In genomic region chr2:34367024-34367423, GRCm38 (mm10) we compare ENCODE assay signal across 19 mouse cellular contexts. TPM values are rescaled to one million over a fixed set of nuclear protein-coding genes. Genes with fewer than 3 reads are reported as not detected.
DNase-seq lines count a peak whose midpoint lies in the region; ATAC-seq and TF ChIP-seq lines count a peak whose summit lies in the region.
"Had no signal": no experiment of that assay in that cellular context is flagged by ENCODE, and none has a peak within 500 bp of the region (broad histone marks: within the 10 kb centered on the region; RNA-seq: fewer than 3 reads in every experiment).

No protein-coding gene starts in this region.

- H3K27ac ChIP-seq in forebrain, embryonic 16.5 days (ENCODE audit: low read length) = no peak overlapping the region
- no peak overlapping the region for H3K27ac ChIP-seq in forebrain, embryonic 14.5 days (ENCODE audit: low read depth, low read length)
- H3K27ac ChIP-seq in neural tube, embryonic 12.5 days = no peak overlapping the region
- H3K27ac ChIP-seq in midbrain, embryonic 14.5 days (replicated peaks; ENCODE audit: low read depth, low read length) = no peak overlapping the region
- H3K27ac ChIP-seq in olfactory bulb, adult 2 months (ENCODE audit: insufficient read depth, low read depth, low read length) = 0 out of 2 replicates have a peak overlapping the region, but pooled peaks have one; percentile 69
- no peak overlapping the region for H3K27ac ChIP-seq in embryonic facial prominence, embryonic 10.5 days (replicated peaks)
- H3K27ac ChIP-seq: heart, embryonic 10.5 days; layer of hippocampus, adult 2 months had no signal

- peaks cover 10% of the 10 kb centered on the region for H3K4me1 ChIP-seq in forebrain, embryonic 16.5 days (replicated peaks; ENCODE audit: control insufficient read depth, insufficient read depth, low read length)
- peaks cover 4% of the 10 kb centered on the region for H3K4me1 ChIP-seq in forebrain, embryonic 14.5 days (ENCODE audit: control insufficient read depth, insufficient read depth, low read length)
- H3K4me1 ChIP-seq in neural tube, embryonic 12.5 days = peaks cover 12% of the 10 kb centered on the region; the same call in 1 of the 2 replicates
- peaks cover 14% of the 10 kb centered on the region for H3K4me1 ChIP-seq in midbrain, embryonic 14.5 days (ENCODE audit: control insufficient read depth, insufficient read depth, low read length)
- no peaks in the 10 kb centered on the region for H3K4me1 ChIP-seq in olfactory bulb, adult 2 months (ENCODE audit: control insufficient read depth, insufficient read depth, low read length)
- peaks cover 36% of the 10 kb centered on the region for H3K4me1 ChIP-seq in embryonic facial prominence, embryonic 10.5 days

- TF ChIP-seq CTCF in olfactory bulb, adult 2 months (IDR thresholded peaks at IDR 0.05; ENCODE audit: insufficient read depth, low read depth, low read length) = no peak

- no peak overlapping the region for H3K9ac ChIP-seq in forebrain, embryonic 16.5 days (replicated peaks; ENCODE audit: low read depth, low read length)
- no peak overlapping the region for H3K9ac ChIP-seq in forebrain, embryonic 14.5 days (ENCODE audit: low read length)
- H3K9ac ChIP-seq in neural tube, embryonic 12.5 days = no peak overlapping the region
- no peak overlapping the region; the same call in 1 of the 2 replicates for H3K9ac ChIP-seq in midbrain, embryonic 14.5 days (replicated peaks; ENCODE audit: low read length)

- TF ChIP-seq POLR2A in olfactory bulb, adult 2 months (IDR thresholded peaks at IDR 0.05; ENCODE audit: insufficient read depth, low read depth, low read length) = no peak

- no peaks in the 10 kb centered on the region for H3K9me3 ChIP-seq in forebrain, embryonic 16.5 days (ENCODE audit: control insufficient read depth, low read length)
- no peaks in the 10 kb centered on the region for H3K9me3 ChIP-seq in forebrain, embryonic 14.5 days (replicated peaks; ENCODE audit: control insufficient read depth, low read length)
- no peaks in the 10 kb centered on the region for H3K9me3 ChIP-seq in neural tube, embryonic 12.5 days
- no peaks in the 10 kb centered on the region for H3K9me3 ChIP-seq in midbrain, embryonic 14.5 days (ENCODE audit: control insufficient read depth, low read length)
- H3K9me3 ChIP-seq in embryonic facial prominence, embryonic 10.5 days = no peaks in the 10 kb centered on the region
- H3K9me3 ChIP-seq: heart, embryonic 10.5 days had no signal

- ATAC-seq in forebrain, embryonic 16.5 days = no peak
- ATAC-seq in forebrain, embryonic 14.5 days = no peak
- no peak for ATAC-seq in neural tube, embryonic 12.5 days (ENCODE audit: low FRiP score, low read depth)
- ATAC-seq in midbrain, embryonic 14.5 days (ENCODE audit: low FRiP score, low TSS enrichment) = no peak
- ATAC-seq: lung, postnatal 0 days had no signal

- H3K4me3 ChIP-seq in forebrain, embryonic 16.5 days (replicated peaks; ENCODE audit: low read length) = peak overlapping the region; percentile 8; the same call in 1 of the 2 replicates
- H3K4me3 ChIP-seq in forebrain, embryonic 14.5 days (ENCODE audit: low read depth, low read length) = no peak overlapping the region
- H3K4me3 ChIP-seq in neural tube, embryonic 12.5 days = no peak overlapping the region
- H3K4me3 ChIP-seq in midbrain, embryonic 14.5 days (replicated peaks; ENCODE audit: low read depth, low read length) = peak overlapping the region; percentile 15
- H3K4me3 ChIP-seq in olfactory bulb, adult 2 months (ENCODE audit: insufficient read depth, low read depth, low read length) = no peak overlapping the region
- H3K4me3 ChIP-seq in embryonic facial prominence, embryonic 10.5 days = no peak overlapping the region
- H3K4me3 ChIP-seq: heart, embryonic 10.5 days; layer of hippocampus, adult 2 months had no signal

- no peak for DNase-seq in forebrain, embryonic 14.5 days (ENCODE audit: low spot score)
- DNase-seq in neural tube, embryonic 10.5 days (ENCODE audit: extremely low spot score, low spot score) = no peak
- DNase-seq in midbrain, embryonic 14.5 days = peak; percentile 51
- DNase-seq in T-cell, adult 2 months (ENCODE audit: low spot score) = no peak
- DNase-seq in embryonic facial prominence, embryonic 10.5 days (ENCODE audit: low spot score) = no peak
- DNase-seq: B cell, adult 2 months; cerebellum, postnatal 10 days; gastrocnemius, postnatal 36 days; kidney, adult 2 months; kidney, postnatal 14 days; layer of hippocampus, postnatal 36 days; liver; thymus, postnatal 4 days had no signal

- H3K4me2 ChIP-seq in forebrain, embryonic 16.5 days (ENCODE audit: low read length) = peak overlapping the region; percentile 16
- H3K4me2 ChIP-seq in forebrain, embryonic 14.5 days (ENCODE audit: low read length) = no peak overlapping the region
- peak overlapping the region; percentile 31 for H3K4me2 ChIP-seq in neural tube, embryonic 12.5 days (replicated peaks)
- peak overlapping the region; percentile 59 for H3K4me2 ChIP-seq in midbrain, embryonic 14.5 days (ENCODE audit: low read length)

- 82% methylated on average over 2 of the region's 2 CpGs for WGBS in forebrain, embryonic 16.5 days
- 79% methylated on average over 2 of the region's 2 CpGs for WGBS in forebrain, embryonic 14.5 days
- WGBS in neural tube, embryonic 12.5 days = 9% methylated on average over 2 of the region's 2 CpGs
- WGBS in midbrain, embryonic 14.5 days = 48% methylated on average over 2 of the region's 2 CpGs
- 35% methylated on average over 2 of the region's 2 CpGs for WGBS in olfactory bulb, adult 2 months
- WGBS in embryonic facial prominence, embryonic 10.5 days = 78% methylated on average over 2 of the region's 2 CpGs

- peaks cover 9% of the 10 kb centered on the region; the same call in 1 of the 2 replicates for H3K27me3 ChIP-seq in forebrain, embryonic 16.5 days (replicated peaks; ENCODE audit: control insufficient read depth, insufficient read depth, low read length)
- peaks cover 4% of the 10 kb centered on the region; the same call in 1 of the 2 replicates for H3K27me3 ChIP-seq in forebrain, embryonic 14.5 days (replicated peaks; ENCODE audit: control insufficient read depth, insufficient read depth, low read length)
- H3K27me3 ChIP-seq in neural tube, embryonic 12.5 days (replicated peaks) = no peaks in the 10 kb centered on the region
- no peaks in the 10 kb centered on the region for H3K27me3 ChIP-seq in midbrain, embryonic 14.5 days (ENCODE audit: control insufficient read depth, insufficient read depth, low read length)
- no peaks in the 10 kb centered on the region for H3K27me3 ChIP-seq in embryonic facial prominence, embryonic 10.5 days (replicated peaks; ENCODE audit: low read depth, poor library complexity, severe bottlenecking)

- no peaks in the 10 kb centered on the region for H3K36me3 ChIP-seq in forebrain, embryonic 16.5 days (ENCODE audit: control insufficient read depth, insufficient read depth)
- no peaks in the 10 kb centered on the region for H3K36me3 ChIP-seq in forebrain, embryonic 14.5 days (ENCODE audit: control insufficient read depth, insufficient read depth, low read length)
- no peaks in the 10 kb centered on the region for H3K36me3 ChIP-seq in neural tube, embryonic 12.5 days
- no peaks in the 10 kb centered on the region for H3K36me3 ChIP-seq in midbrain, embryonic 14.5 days (ENCODE audit: control insufficient read depth, insufficient read depth, low read length)
- H3K36me3 ChIP-seq in embryonic facial prominence, embryonic 10.5 days (replicated peaks) = peaks cover 3% of the 10 kb centered on the region; the same call in 1 of the 2 replicates
- H3K36me3 ChIP-seq: heart, embryonic 10.5 days had no signal

RNA-seq across cellular contexts. Expression of gene Pbx3, which starts 5.9 kb away (rescaled TPM):
- polyA plus RNA-seq in forebrain, embryonic 16.5 days (2015; fragmentation: Nextera tagmentation; extraction: Ambion mirVana) = 48.1 and 71.1 TPM in 2 replicates
- 60.3 and 61.9 TPM in 2 replicates for polyA plus RNA-seq in forebrain, embryonic 14.5 days (2014; fragmentation: Nextera tagmentation; extraction: Ambion mirVana)
- 92.9 and 93.9 TPM in 2 replicates for polyA plus RNA-seq in neural tube, embryonic 12.5 days (2016; fragmentation: Nextera tagmentation; extraction: Ambion mirVana)
- polyA plus RNA-seq in midbrain, embryonic 14.5 days (2014; fragmentation: Nextera tagmentation; extraction: Ambion mirVana) = 141 and 150 TPM in 2 replicates
- polyA plus RNA-seq in olfactory bulb, adult 2 months (2012; ENCODE audit: insufficient read depth, insufficient read length, low replicate concordance, missing spikeins) = not detected in 2 replicates
- 36.7 and 38.9 TPM in 2 replicates for polyA plus RNA-seq in embryonic facial prominence, embryonic 10.5 days (2016; fragmentation: Nextera tagmentation; extraction: Ambion mirVana)

RNA-seq across cellular contexts. Expression of gene Mapkap1, which starts 39.5 kb away (rescaled TPM):
- polyA plus RNA-seq in forebrain, embryonic 16.5 days (2015; fragmentation: Nextera tagmentation; extraction: Ambion mirVana) = 99.3 and 100 TPM in 2 replicates
- polyA plus RNA-seq in forebrain, embryonic 14.5 days (2014; fragmentation: Nextera tagmentation; extraction: Ambion mirVana) = 105 and 107 TPM in 2 replicates
- 111 and 114 TPM in 2 replicates for polyA plus RNA-seq in neural tube, embryonic 12.5 days (2016; fragmentation: Nextera tagmentation; extraction: Ambion mirVana)
- 81.5 and 94.6 TPM in 2 replicates for polyA plus RNA-seq in midbrain, embryonic 14.5 days (2014; fragmentation: Nextera tagmentation; extraction: Ambion mirVana)
- not detected in 2 replicates for polyA plus RNA-seq in olfactory bulb, adult 2 months (2012; ENCODE audit: insufficient read depth, insufficient read length, low replicate concordance, missing spikeins)
- 88.1 and 90.9 TPM in 2 replicates for polyA plus RNA-seq in embryonic facial prominence, embryonic 10.5 days (2016; fragmentation: Nextera tagmentation; extraction: Ambion mirVana)

Comparison
In these comparisons a context has a peak if more than half of its experiments do, and no peak if none do; other contexts are left out.
1. H3K4me3 ChIP-seq: peak in forebrain, embryonic 16.5 days (single experiment) and midbrain, embryonic 14.5 days (single experiment); none in forebrain, embryonic 14.5 days (single experiment), neural tube, embryonic 12.5 days (single experiment), olfactory bulb, adult 2 months (single experiment) and embryonic facial prominence, embryonic 10.5 days (single experiment).
2. RNA of gene Mapkap1, which starts 39.5 kb away (polyA plus RNA-seq): 111 to 114 TPM in neural tube, embryonic 12.5 days, 105 to 107 TPM in forebrain, embryonic 14.5 days, 99.3 to 100 TPM in forebrain, embryonic 16.5 days, 81.5 to 94.6 TPM in midbrain, embryonic 14.5 days and 88.1 to 90.9 TPM in embryonic facial prominence, embryonic 10.5 days; not detected in olfactory bulb, adult 2 months; every median in the first group is over 10 times any median in the second.